10 mouse cellular contexts compared by ENCODE assay signal in genomic region chr5:53381492-53382199, GRCm38 (mm10).
A peak's percentile ranks its signal among the peaks of the same experiment; 100 is the strongest.
DNase-seq lines count a peak whose midpoint lies in the region; TF ChIP-seq lines count a peak whose summit lies in the region.
"Had no signal": no experiment of that assay in that cellular context is flagged by ENCODE, and none has a peak within 500 bp of the region (broad histone marks: within the 10 kb centered on the region; RNA-seq: fewer than 3 reads in every experiment).

No protein-coding gene starts in this region.

- peak; percentile 44 for DNase-seq in adrenal gland, postnatal 14 days
- DNase-seq in adrenal gland, postnatal 25 days: no peak
- DNase-seq in left cerebral cortex, postnatal 14 days (ENCODE audit: low spot score in 2 of 2): peak; percentile 33 to 55
- no peak for DNase-seq in left cerebral cortex, postnatal 10 days (ENCODE audit: extremely low spot score in 1 of 2, low spot score in 2 of 2)
- DNase-seq in lung, postnatal 4 days: peak; percentile 32 to 46
- no peak for DNase-seq in kidney, adult 11 months
- no peak for DNase-seq in thymus, postnatal 14 days

- no peak overlapping the region for H3K4me3 ChIP-seq in embryonic fibroblast, embryonic 13.5 days (ENCODE audit: insufficient read depth, low read length)
- H3K4me3 ChIP-seq: forebrain, embryonic 13.5 days; hindbrain, embryonic 15.5 days had no signal

- H3K4me1 ChIP-seq in embryonic fibroblast, embryonic 13.5 days (ENCODE audit: control insufficient read depth, insufficient read depth, low read length): peaks cover 18% of the 10 kb centered on the region
- H3K4me1 ChIP-seq: forebrain, embryonic 13.5 days had no signal

- intact Hi-C loops in left cerebral cortex, postnatal 14 days (cut with DNase I): loop anchor here (5.0 kb wide), 1 partner anchor 141 kb away; no protein-coding TSS in a partner anchor
- intact Hi-C loops in left cerebral cortex, postnatal 10 days (cut with DNase I): no loop called here

- no peak for TF ChIP-seq POLR2A in embryonic fibroblast, embryonic 13.5 days (IDR thresholded peaks at IDR 0.05; ENCODE audit: low read depth, low read length)

- TF ChIP-seq CTCF in embryonic fibroblast, embryonic 13.5 days (IDR thresholded peaks at IDR 0.05; ENCODE audit: borderline replicate concordance, insufficient read depth, low read length): no peak

- peak overlapping the region; percentile 60 for H3K27ac ChIP-seq in embryonic fibroblast, embryonic 13.5 days (ENCODE audit: insufficient read depth, low read length)
- H3K27ac ChIP-seq: forebrain, embryonic 13.5 days; hindbrain, embryonic 15.5 days had no signal

Comparison
In these comparisons a context has a peak if more than half of its experiments do, and no peak if none do; other contexts are left out.
1. DNase-seq: peak in adrenal gland, postnatal 14 days (single experiment), left cerebral cortex, postnatal 14 days (2 of 2) and lung, postnatal 4 days (2 of 2); none in adrenal gland, postnatal 25 days (single experiment), left cerebral cortex, postnatal 10 days (0 of 2), kidney, adult 11 months (single experiment) and thymus, postnatal 14 days (single experiment).